Mouse (Mus musculus): ENCODE results near the gene Jmjd7. TPM values are rescaled to one million over a fixed set of nuclear protein-coding genes. Genes with fewer than 3 reads are reported as not detected.
A peak's percentile ranks its signal among the peaks of the same experiment; 100 is the strongest.

The Jmjd7 gene
- total RNA-seq, 2 experiments from 2014 or later, result 12.2 to 13.6 TPM

- DNase-seq, result no peak
Measured at GRCm38 (mm10) chr2:120012924-120013323, 14.4 kb upstream of the Jmjd7 start.

DNA sequence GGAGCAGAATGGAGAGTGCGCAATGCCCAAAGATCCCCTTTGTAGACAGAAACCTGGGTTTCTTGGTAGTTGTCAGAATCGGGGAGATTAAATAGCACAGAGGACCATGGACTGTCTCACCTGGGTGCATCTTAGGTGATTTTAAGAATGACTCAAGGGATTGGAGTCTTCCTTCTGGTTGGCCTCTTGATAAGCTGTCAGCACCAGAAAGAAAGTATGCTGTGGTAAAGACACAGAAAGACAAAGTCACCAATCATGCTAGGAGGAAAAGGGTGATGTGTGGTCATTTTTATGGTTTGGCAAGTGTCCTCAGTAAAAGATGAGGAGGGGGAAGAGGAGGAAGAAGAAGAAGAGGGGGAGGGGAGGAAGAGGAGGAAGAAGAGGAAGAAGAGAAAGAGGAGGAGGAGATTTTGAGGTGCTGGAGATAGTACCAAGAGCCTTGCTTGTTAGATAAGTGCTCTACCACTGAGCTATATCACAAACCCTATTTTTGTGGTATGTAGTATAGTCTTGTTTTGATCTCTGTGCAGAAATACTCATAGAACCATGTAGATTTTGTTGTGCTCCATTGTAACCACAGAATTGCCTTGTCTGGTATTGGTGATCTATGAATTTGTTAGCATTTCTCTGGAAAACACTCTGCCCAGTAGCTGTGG is 13.3 kb upstream of the Jmjd7 start:
- DNase-seq, result no peak

- no peak for DNase-seq
Measured at GRCm38 (mm10) chr2:120015882-120016281, 11.4 kb upstream of the Jmjd7 start.

GRCm38 (mm10) chr2:120017599-120017998 is 9.7 kb upstream of the Jmjd7 start:
- DNase-seq, result no peak

DNA sequence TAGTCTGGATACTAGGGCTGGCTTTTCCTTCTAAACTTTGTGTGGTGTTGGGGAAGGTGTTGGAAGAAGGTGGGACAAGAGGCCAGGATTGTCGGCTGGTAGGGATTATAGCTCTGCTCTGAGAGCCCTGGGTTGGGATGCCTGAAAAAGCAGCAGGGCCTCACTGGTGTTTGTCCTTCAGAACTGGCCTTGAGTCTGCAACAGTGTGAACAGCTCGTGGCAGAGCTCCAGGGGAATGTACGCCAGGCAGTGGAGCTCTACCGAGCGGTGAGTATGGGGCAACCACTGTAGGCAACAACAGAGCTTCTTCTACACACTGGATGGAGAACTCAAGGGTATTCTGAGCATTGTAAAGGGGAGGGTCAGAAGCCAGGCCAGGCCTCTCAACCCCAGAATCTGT is 2.9 kb upstream of the Jmjd7 start:
- DNase-seq, result peak; percentile 73

DNA sequence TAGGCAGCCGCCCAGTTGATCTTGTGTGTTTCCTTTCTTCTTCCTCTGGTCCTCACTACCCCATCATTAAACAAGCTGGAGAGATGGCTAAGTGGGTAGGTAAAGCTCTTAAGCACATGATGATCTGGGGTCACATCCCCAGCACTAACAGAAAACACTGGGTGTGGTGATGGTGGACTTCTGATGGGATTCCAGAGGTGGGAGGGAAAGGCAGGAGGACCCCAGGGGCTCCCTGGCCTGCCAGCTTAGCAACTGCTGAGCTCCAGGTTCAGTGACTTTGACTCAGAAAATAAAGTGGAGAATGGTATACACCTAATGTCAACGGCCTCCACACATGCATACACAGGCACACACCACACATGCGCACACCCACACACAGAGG is 658 bp downstream of the Jmjd7 start:
- no peak for DNase-seq

DNA sequence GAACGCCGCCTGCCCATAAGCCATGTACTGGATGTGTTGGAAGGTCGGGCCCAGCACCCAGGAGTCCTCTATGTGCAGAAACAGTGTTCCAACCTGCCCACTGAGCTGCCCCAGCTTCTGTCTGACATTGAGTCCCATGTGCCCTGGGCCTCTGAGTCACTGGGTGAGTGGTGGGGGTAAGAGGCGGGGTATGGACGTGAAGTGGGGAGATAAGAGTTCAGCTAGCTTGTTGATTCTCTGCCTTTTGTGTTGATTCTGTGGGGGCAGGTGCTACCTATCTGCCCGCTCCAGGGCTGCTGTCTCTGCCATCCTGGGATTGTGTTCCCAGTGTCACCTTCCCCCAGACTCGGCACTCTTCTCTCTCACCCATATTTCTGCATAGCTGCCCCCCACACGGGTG is 3.1 kb downstream of the Jmjd7 start:
- DNase-seq, result no peak

DNA sequence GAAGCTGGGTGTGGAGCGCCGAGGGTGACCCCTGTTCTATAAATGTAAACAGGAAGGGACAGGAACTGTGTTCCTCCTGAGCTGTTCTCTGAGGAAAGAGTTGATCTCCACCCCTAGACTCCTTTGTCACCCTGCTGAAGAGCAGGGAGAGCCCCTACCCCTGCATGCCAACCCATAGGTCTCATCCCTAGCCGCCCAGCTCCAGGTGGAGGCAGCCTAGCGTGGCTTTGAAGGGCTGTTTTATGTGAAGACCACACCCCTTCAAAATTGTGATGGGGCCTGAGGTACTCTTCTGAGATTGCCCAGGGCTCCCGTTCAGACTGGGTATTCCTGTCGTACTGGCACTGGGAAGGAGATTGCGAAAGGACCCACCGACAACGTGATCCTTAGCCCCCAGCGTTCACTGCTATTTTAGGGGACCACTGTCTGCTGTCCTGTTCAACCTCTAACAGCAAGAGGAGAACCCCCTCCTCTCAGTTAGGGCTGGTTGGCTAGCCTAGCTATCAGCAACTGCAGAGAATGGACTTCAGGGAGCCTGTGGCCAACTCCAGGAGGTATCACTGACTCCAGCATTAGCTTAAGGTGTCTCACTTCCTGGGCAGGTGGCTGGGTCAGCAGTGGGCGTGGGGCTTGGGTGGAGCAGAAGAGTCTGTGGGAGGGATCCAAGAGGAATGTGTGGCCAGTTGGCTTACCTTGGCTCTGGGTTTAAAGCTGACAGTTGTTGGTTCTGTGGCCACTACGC is 5.6 kb downstream of the Jmjd7 start, which contains the start of gene Pla2g4b:
Pla2g4b (plus strand) TSS at position 692 of the 742 bp plus-strand sequence.
- DNase-seq, result no peak

DNA sequence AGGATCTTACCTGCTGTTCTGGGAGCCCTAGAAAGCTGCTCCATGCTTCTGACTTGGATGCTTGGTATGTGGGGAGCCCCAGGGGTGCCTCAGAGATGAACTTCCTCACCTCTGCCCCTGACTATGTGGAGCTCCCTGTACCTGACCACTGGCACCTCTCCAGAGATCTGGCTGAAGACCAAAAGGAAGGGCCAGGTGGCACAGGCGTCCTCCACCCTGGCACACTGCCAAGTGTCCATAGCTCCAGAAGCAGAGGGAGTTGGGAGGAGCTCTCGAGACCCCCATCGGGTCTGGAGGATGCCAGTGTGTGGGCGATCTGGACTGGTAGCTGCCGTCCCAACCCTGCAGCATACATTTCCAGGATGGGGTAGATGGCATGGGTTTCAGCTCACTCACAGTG is 6.4 kb downstream of the Jmjd7 start:
- DNase-seq, result no peak

GRCm38 (mm10) chr2:120037744-120038143 is 10.5 kb downstream of the Jmjd7 start:
- DNase-seq, result no peak

- no peak for DNase-seq
Measured at GRCm38 (mm10) chr2:120040991-120041390, 13.7 kb downstream of the Jmjd7 start.

- no peak for DNase-seq
Measured at GRCm38 (mm10) chr2:120044101-120044603, 16.9 kb downstream of the Jmjd7 start.

GRCm38 (mm10) chr2:120044676-120045075 is 17.4 kb downstream of the Jmjd7 start:
- no peak for DNase-seq

GRCm38 (mm10) chr2:120046486-120047310 is 19.4 kb downstream of the Jmjd7 start:
- DNase-seq, result no peak

DNA sequence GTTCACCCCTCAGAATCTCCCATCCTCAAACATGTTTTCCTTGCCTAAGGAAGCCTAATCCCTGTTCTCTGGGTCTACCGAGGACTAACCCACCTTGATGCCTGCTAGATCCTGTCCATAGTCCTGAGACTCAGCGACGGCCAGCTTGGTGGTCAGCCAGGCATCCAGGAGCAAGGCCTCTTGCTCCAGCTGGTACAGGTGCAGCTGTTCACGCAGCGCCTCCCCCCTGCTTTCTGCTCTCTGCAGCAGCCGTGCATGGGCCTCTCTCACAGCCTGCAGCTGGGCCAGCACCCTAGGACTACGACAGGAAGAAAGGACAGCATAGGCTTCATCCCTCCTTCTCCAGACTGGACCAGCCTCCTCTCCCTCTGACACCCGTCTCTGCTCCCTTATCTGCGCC is 20.9 kb downstream of the Jmjd7 start:
- no peak for DNase-seq

- peak; percentile 72 for DNase-seq
Measured at GRCm38 (mm10) chr2:120049632-120050274, 22.5 kb downstream of the Jmjd7 start.

GRCm38 (mm10) chr2:120051405-120051804 is 24.1 kb downstream of the Jmjd7 start:
- no peak for DNase-seq

GRCm38 (mm10) chr2:120054771-120055552 is 27.7 kb downstream of the Jmjd7 start:
- peak; percentile 60 for DNase-seq

DNA sequence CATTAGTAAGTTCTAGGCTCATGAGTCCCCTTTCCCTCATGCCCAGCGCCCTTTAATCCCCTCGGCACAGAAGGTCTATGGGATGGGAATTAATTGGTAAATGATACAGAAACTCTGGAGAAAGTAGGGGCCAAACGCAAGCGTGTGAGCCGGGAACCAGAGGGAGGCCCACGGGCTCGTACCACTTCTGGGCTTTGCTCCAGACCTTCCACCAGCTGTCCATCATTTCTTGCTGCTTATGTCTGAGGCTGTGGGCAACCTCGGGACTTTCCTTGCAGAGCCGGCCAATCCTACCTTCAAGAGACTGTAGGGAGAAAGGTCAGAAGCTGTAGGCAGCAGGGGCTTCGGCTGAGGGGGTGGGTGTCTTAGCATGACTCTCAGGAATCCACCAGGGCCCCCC is 28.6 kb downstream of the Jmjd7 start:
- DNase-seq, result no peak

GRCm38 (mm10) chr2:120058818-120059217 is 31.5 kb downstream of the Jmjd7 start:
- DNase-seq, result no peak

GRCm38 (mm10) chr2:120059466-120059865 is 32.2 kb downstream of the Jmjd7 start:
- DNase-seq, result no peak

DNA sequence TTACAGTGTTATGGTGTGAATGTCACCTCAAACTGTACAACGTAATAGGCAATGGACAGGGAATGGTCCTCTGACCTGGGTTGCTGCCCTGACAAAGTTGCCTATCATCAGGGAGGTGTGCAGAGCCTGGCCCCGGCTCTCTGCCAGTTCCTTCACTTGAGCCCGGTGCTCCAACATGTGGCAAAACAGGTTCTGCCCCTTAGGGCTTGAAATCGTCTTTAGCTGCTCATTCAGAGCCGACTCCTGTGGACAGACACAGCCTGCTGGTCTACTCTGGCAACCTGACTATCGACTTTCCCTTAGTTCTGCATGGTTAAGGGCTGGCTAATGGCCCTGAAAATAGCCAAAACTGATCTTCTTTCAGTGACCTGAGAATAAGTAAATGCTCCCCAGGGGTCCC is 32.9 kb downstream of the Jmjd7 start:
- DNase-seq, result no peak
